Mouse (Mus musculus): ENCODE results near the gene Fam92b.

Gene Fam92b

GRCm38 (mm10) chr8:120152636-120153035 lies 24.6 kb downstream of the Fam92b start:
- no peak for DNase-seq (ENCODE audit: low read depth, low spot score)

GRCm38 (mm10) chr8:120151151-120151550 lies 26.1 kb downstream of the Fam92b start:
- DNase-seq (ENCODE audit: low read depth, low spot score): no peak

GRCm38 (mm10) chr8:120150028-120150427 lies 27.2 kb downstream of the Fam92b start:
- DNase-seq (ENCODE audit: low read depth, low spot score): no peak

- DNase-seq (ENCODE audit: low read depth, low spot score): no peak
Measured at GRCm38 (mm10) chr8:120146051-120146450, 31.2 kb downstream of the Fam92b start.

GRCm38 (mm10) chr8:120144652-120145301 lies 32.5 kb downstream of the Fam92b start:
- DNase-seq (ENCODE audit: low read depth, low spot score): no peak

GRCm38 (mm10) chr8:120143911-120144651 lies 33.2 kb downstream of the Fam92b start:
- DNase-seq (ENCODE audit: low read depth, low spot score): no peak

- DNase-seq (ENCODE audit: low read depth, low spot score): no peak
Measured at GRCm38 (mm10) chr8:120140769-120141168, 36.5 kb downstream of the Fam92b start.

- DNase-seq (ENCODE audit: low read depth, low spot score): no peak
Measured at GRCm38 (mm10) chr8:120138958-120139357, 38.3 kb downstream of the Fam92b start.

- DNase-seq (ENCODE audit: low read depth, low spot score): no peak
Measured at GRCm38 (mm10) chr8:120136618-120137017, 40.6 kb downstream of the Fam92b start.

GRCm38 (mm10) chr8:120135687-120136086 lies 41.6 kb downstream of the Fam92b start:
- DNase-seq (ENCODE audit: low read depth, low spot score): no peak

- no peak for DNase-seq (ENCODE audit: low read depth, low spot score)
Measured at GRCm38 (mm10) chr8:120133169-120133568, 44.1 kb downstream of the Fam92b start.

GRCm38 (mm10) chr8:120131158-120131557 lies 46.1 kb downstream of the Fam92b start:
- no peak for DNase-seq (ENCODE audit: low read depth, low spot score)

GRCm38 (mm10) chr8:120129547-120129946 lies 47.7 kb downstream of the Fam92b start:
- DNase-seq (ENCODE audit: low read depth, low spot score): no peak

GRCm38 (mm10) chr8:120126357-120127161 lies 50.7 kb downstream of the Fam92b start:
- no peak for DNase-seq (ENCODE audit: low read depth, low spot score)

GRCm38 (mm10) chr8:120124836-120125389 lies 52.4 kb downstream of the Fam92b start:
- DNase-seq (ENCODE audit: low read depth, low spot score): no peak

GRCm38 (mm10) chr8:120124261-120124660 lies 53.0 kb downstream of the Fam92b start:
- no peak for DNase-seq (ENCODE audit: low read depth, low spot score)

- no peak for DNase-seq (ENCODE audit: low read depth, low spot score)
Measured at GRCm38 (mm10) chr8:120120951-120121350, 56.3 kb downstream of the Fam92b start.

GRCm38 (mm10) chr8:120119931-120120330 lies 57.3 kb downstream of the Fam92b start:
- no peak for DNase-seq (ENCODE audit: low read depth, low spot score)

- no peak for DNase-seq (ENCODE audit: low read depth, low spot score)
Measured at GRCm38 (mm10) chr8:120119429-120119828, 57.8 kb downstream of the Fam92b start.

- no peak for DNase-seq (ENCODE audit: low read depth, low spot score)
Measured at GRCm38 (mm10) chr8:120118847-120119246, 58.4 kb downstream of the Fam92b start.

GRCm38 (mm10) chr8:120118162-120118561 lies 59.1 kb downstream of the Fam92b start:
- DNase-seq (ENCODE audit: low read depth, low spot score): no peak

- DNase-seq (ENCODE audit: low read depth, low spot score): no peak
Measured at GRCm38 (mm10) chr8:120116600-120116999, 60.7 kb downstream of the Fam92b start.

All from WW6 (cell line).